Mouse (Mus musculus) retina, adult 2 months (tissue): ENCODE measurements at regions not wholly inside any gene's neighbourhood (a gene's known extent, or its start where the extent isn't known, plus 50 kb on each side); places are given as distances from the start of the nearest gene placed in this dataset.

Experiments used
- DNase-seq: peaks from one replicate; pipeline ENCODE4 v3.0.0-alpha.2; 2012; ENCODE audit warnings: low read depth, low spot score

DNA sequence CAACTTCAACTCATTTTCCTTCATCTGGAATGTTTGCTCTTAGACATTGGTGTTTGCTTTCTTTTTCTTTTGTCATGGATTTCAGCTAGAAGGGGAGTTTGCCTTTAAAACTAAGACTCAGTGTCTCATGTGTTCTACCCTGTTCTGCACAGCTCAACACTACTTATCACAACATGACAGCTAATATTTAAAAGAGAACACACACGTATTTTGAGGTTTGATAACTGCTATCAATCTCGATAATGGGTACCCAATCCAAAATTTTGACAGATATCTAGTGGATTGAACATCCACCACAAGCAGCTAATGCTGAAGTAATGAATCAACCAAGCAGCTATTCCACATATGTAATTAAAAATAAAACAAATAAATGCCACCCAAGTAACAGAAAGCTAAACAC lies 61.2 kb upstream of the 1700008P02Rik start:
- DNase-seq = no peak

- no peak for DNase-seq
Observed at GRCm38 (mm10) chr3:6676382-6676781, 56.1 kb upstream of the 1700008P02Rik start.

GRCm38 (mm10) chr3:6675354-6675753 lies 55.1 kb upstream of the 1700008P02Rik start:
- DNase-seq = no peak
